ENCODE assay signal across 21 mouse cellular contexts in the genomic region with DNA sequence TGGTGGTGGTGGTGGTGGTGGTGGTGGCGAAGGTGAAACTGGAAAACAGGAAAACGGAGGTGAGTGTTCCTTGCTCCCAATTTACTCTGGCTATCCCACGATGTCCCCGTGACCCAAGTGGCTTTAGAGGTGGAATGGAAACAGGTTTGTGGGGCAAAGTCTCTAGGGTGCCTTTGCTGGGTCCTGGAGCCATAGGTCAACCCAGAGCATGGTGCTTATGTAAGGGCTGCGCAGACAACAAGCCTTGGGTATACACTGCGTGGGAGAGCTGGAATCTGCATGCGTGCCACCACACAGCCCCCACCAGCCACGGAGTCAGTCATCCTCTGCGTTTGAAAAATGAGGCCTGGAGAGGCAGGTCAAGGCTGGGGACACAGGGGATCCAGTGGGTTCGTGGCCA. TPM values are rescaled to one million over a fixed set of nuclear protein-coding genes. Genes with fewer than 3 reads are reported as not detected.
DNase-seq lines count a peak whose midpoint lies in the region; ATAC-seq lines count a peak whose summit lies in the region.
"Had no signal": no experiment of that assay in that cellular context is flagged by ENCODE, and none has a peak within 500 bp of the region (broad histone marks: within the 10 kb centered on the region; RNA-seq: fewer than 3 reads in every experiment).

No protein-coding gene starts in this region.

- no peak overlapping the region for H3K27ac ChIP-seq in kidney, embryonic 16.5 days (ENCODE audit: low read length)
- no peak overlapping the region for H3K27ac ChIP-seq in liver, embryonic 12.5 days
- peak overlapping the region; percentile 55 for H3K27ac ChIP-seq in liver, embryonic 16.5 days (ENCODE audit: low read length)
- H3K27ac ChIP-seq: embryonic facial prominence, embryonic 15.5 days; forebrain, embryonic 10.5 days; gastrocnemius, adult 2 months had no signal

- DNase-seq in kidney, adult 18-20 months: peak; percentile 49
- DNase-seq in liver: peak; percentile 19
- DNase-seq in kidney, postnatal 36 days: peak; percentile 64 to 78
- DNase-seq in spleen, postnatal 36 days (ENCODE audit: low spot score in 2 of 2): no peak
- DNase-seq: adrenal gland, adult 2 months; adrenal gland, postnatal 25 days; cerebellum, adult 2 months; cerebellum, postnatal 10 days; embryo, embryonic 11 days; gastrocnemius, adult 2 months; gastrocnemius, postnatal 25 days had no signal

- H3K9ac ChIP-seq in kidney, embryonic 16.5 days (replicated peaks; ENCODE audit: low read length): no peak overlapping the region
- no peak overlapping the region for H3K9ac ChIP-seq in liver, embryonic 12.5 days
- no peak overlapping the region for H3K9ac ChIP-seq in liver, embryonic 16.5 days (ENCODE audit: low read depth, low read length)
- H3K9ac ChIP-seq: embryonic facial prominence, embryonic 15.5 days; heart, embryonic 12.5 days had no signal

- no peak overlapping the region for H3K4me3 ChIP-seq in kidney, embryonic 16.5 days (ENCODE audit: low read length)
- H3K4me3 ChIP-seq in liver, embryonic 12.5 days: no peak overlapping the region
- no peak overlapping the region for H3K4me3 ChIP-seq in liver, embryonic 16.5 days (ENCODE audit: low read depth, low read length)
- H3K4me3 ChIP-seq: embryonic facial prominence, embryonic 15.5 days; erythroblast, embryonic 14.5 days; forebrain, embryonic 10.5 days; gastrocnemius, adult 2 months; heart, embryonic 12.5 days had no signal

- H3K36me3 ChIP-seq in kidney, embryonic 16.5 days (ENCODE audit: insufficient read depth, low read length): no peaks in the 10 kb centered on the region
- no peaks in the 10 kb centered on the region for H3K36me3 ChIP-seq in liver, embryonic 12.5 days
- no peaks in the 10 kb centered on the region for H3K36me3 ChIP-seq in liver, embryonic 16.5 days (ENCODE audit: control insufficient read depth, insufficient read depth)
- H3K36me3 ChIP-seq: embryonic facial prominence, embryonic 15.5 days; forebrain, embryonic 10.5 days; heart, embryonic 12.5 days had no signal

- no peak for ATAC-seq in kidney, embryonic 16.5 days (ENCODE audit: low FRiP score, low TSS enrichment)
- no peak for ATAC-seq in liver, embryonic 12.5 days
- peak; percentile 84 for ATAC-seq in liver, embryonic 16.5 days (ENCODE audit: low read depth)
- no peak for ATAC-seq in CD4-positive, CD25-positive, alpha-beta regulatory T cell, adult 4 months
- ATAC-seq: forebrain, embryonic 14.5 days had no signal

- H3K27me3 ChIP-seq in kidney, embryonic 16.5 days (ENCODE audit: insufficient read depth, low read length): no peaks in the 10 kb centered on the region
- H3K27me3 ChIP-seq in liver, embryonic 12.5 days (replicated peaks): no peaks in the 10 kb centered on the region
- H3K27me3 ChIP-seq in liver, embryonic 16.5 days (ENCODE audit: control insufficient read depth, insufficient read depth, low read depth, low read length): no peaks in the 10 kb centered on the region
- H3K27me3 ChIP-seq: embryonic facial prominence, embryonic 15.5 days had no signal

- 80% methylated on average over 10 of the region's 10 CpGs for WGBS in kidney, embryonic 16.5 days
- WGBS in liver, embryonic 12.5 days (ENCODE audit: insufficient replicate concordance): 62% methylated on average over 10 of the region's 10 CpGs
- WGBS in liver, embryonic 16.5 days (ENCODE audit: insufficient replicate concordance): 59% methylated on average over 10 of the region's 10 CpGs

- no peaks in the 10 kb centered on the region for H3K4me1 ChIP-seq in kidney, embryonic 16.5 days (ENCODE audit: insufficient read depth, low read length)
- H3K4me1 ChIP-seq in liver, embryonic 12.5 days: peaks cover 15% of the 10 kb centered on the region; the same call in 1 of the 2 replicates
- H3K4me1 ChIP-seq in liver, embryonic 16.5 days (ENCODE audit: control insufficient read depth, low read depth, low read length): peaks cover 5% of the 10 kb centered on the region
- H3K4me1 ChIP-seq: embryonic facial prominence, embryonic 15.5 days; heart, embryonic 12.5 days had no signal

- no peaks in the 10 kb centered on the region for H3K9me3 ChIP-seq in kidney, embryonic 16.5 days (ENCODE audit: low read length)
- no peaks in the 10 kb centered on the region for H3K9me3 ChIP-seq in liver, embryonic 12.5 days (replicated peaks)
- no peaks in the 10 kb centered on the region for H3K9me3 ChIP-seq in liver, embryonic 16.5 days (replicated peaks; ENCODE audit: control insufficient read depth, low read length)
- H3K9me3 ChIP-seq: embryonic facial prominence, embryonic 15.5 days; forebrain, embryonic 10.5 days; heart, embryonic 12.5 days had no signal

- H3K4me2 ChIP-seq in kidney, embryonic 16.5 days (replicated peaks; ENCODE audit: low read depth, low read length): no peak overlapping the region
- no peak overlapping the region for H3K4me2 ChIP-seq in liver, embryonic 12.5 days
- no peak overlapping the region for H3K4me2 ChIP-seq in liver, embryonic 16.5 days (ENCODE audit: low read depth, low read length)
- H3K4me2 ChIP-seq: embryonic facial prominence, embryonic 15.5 days; heart, embryonic 12.5 days had no signal

RNA-seq across cellular contexts. Expression of a gene that starts 33.4 kb away (rescaled TPM):
- polyA plus RNA-seq in kidney, embryonic 16.5 days (2015; fragmentation: Nextera tagmentation; extraction: Ambion mirVana): 4.3 and 4.5 TPM in 2 replicates
- polyA plus RNA-seq in liver, embryonic 12.5 days (2016; fragmentation: Nextera tagmentation; extraction: Ambion mirVana): 3.6 and 3.8 TPM in 2 replicates
- polyA plus RNA-seq in liver, embryonic 16.5 days (2015; fragmentation: Nextera tagmentation; extraction: Ambion mirVana): 19.7 and 24.6 TPM in 2 replicates
- under 1 TPM in 1 of 2 experiments, not detected in 1; 0.32 TPM for polyA plus RNA-seq in CD4-positive, CD25-positive, alpha-beta regulatory T cell, adult 4 months (2017; shearing (Covaris generic))

RNA-seq across cellular contexts. Expression of a gene that starts 39.4 kb away (rescaled TPM):
- not detected in 2 replicates for polyA plus RNA-seq in kidney, embryonic 16.5 days (2015; fragmentation: Nextera tagmentation; extraction: Ambion mirVana)
- polyA plus RNA-seq in liver, embryonic 12.5 days (2016; fragmentation: Nextera tagmentation; extraction: Ambion mirVana): 1.5 and 1.8 TPM in 2 replicates
- polyA plus RNA-seq in liver, embryonic 16.5 days (2015; fragmentation: Nextera tagmentation; extraction: Ambion mirVana): 3.4 and 3.9 TPM in 2 replicates
- polyA plus RNA-seq in CD4-positive, CD25-positive, alpha-beta regulatory T cell, adult 4 months (2017; shearing (Covaris generic)): not detected
- polyA plus RNA-seq: cerebellum, adult 2 months; forebrain, embryonic 14.5 days; hindbrain, embryonic 11.5 days had no signal

RNA-seq across cellular contexts. Expression of a gene that starts 51.6 kb away (rescaled TPM):
- polyA plus RNA-seq in kidney, embryonic 16.5 days (2015; fragmentation: Nextera tagmentation; extraction: Ambion mirVana): 8.7 and 8.9 TPM in 2 replicates
- polyA plus RNA-seq in liver, embryonic 12.5 days (2016; fragmentation: Nextera tagmentation; extraction: Ambion mirVana): 2.5 and 2.7 TPM in 2 replicates
- 0.96 and 0.97 TPM in 2 replicates for polyA plus RNA-seq in liver, embryonic 16.5 days (2015; fragmentation: Nextera tagmentation; extraction: Ambion mirVana)
- polyA plus RNA-seq in CD4-positive, CD25-positive, alpha-beta regulatory T cell, adult 4 months (2017; shearing (Covaris generic)): not detected
- polyA plus RNA-seq: erythroblast, embryonic 14.5 days had no signal

RNA-seq across cellular contexts. Expression of a gene that starts 53.5 kb away (rescaled TPM):
- 37.7 and 38.9 TPM in 2 replicates for polyA plus RNA-seq in kidney, embryonic 16.5 days (2015; fragmentation: Nextera tagmentation; extraction: Ambion mirVana)
- 19.0 and 19.4 TPM in 2 replicates for polyA plus RNA-seq in liver, embryonic 12.5 days (2016; fragmentation: Nextera tagmentation; extraction: Ambion mirVana)
- 7.9 and 8.2 TPM in 2 replicates for polyA plus RNA-seq in liver, embryonic 16.5 days (2015; fragmentation: Nextera tagmentation; extraction: Ambion mirVana)
- 1 to 10 TPM; 4.1 to 4.7 TPM for polyA plus RNA-seq in CD4-positive, CD25-positive, alpha-beta regulatory T cell, adult 4 months (2017; shearing (Covaris generic))

Comparison
In these comparisons a context has a peak if more than half of its experiments do, and no peak if none do; other contexts are left out.
1. DNase-seq: peak in kidney, adult 18-20 months (single experiment), liver (single experiment) and kidney, postnatal 36 days (2 of 2); none in spleen, postnatal 36 days (0 of 2).